Mouse (Mus musculus) spleen, adult 10 weeks (tissue): ENCODE results near the gene Vmn2r60. TPM values are rescaled to one million over a fixed set of nuclear protein-coding genes. Genes with fewer than 3 reads are reported as not detected.

Experiments
- polyA plus RNA-seq: library from polyadenylated mRNA; stranded (reverse); fragments of 350-450 nt; fragmentation: Illumina TruSeq; extraction: RNeasy Lipid Tissue Mini Kit (QIAGEN cat#74804); gene quantifications from one replicate; pipeline ENCODE4 v1.2.3, GENCODE M21; 2015; ENCODE audit warnings: low replicate concordance; ENCODE audit not compliant: insufficient read depth

Gene Vmn2r60
- not detected for polyA plus RNA-seq

DNA sequence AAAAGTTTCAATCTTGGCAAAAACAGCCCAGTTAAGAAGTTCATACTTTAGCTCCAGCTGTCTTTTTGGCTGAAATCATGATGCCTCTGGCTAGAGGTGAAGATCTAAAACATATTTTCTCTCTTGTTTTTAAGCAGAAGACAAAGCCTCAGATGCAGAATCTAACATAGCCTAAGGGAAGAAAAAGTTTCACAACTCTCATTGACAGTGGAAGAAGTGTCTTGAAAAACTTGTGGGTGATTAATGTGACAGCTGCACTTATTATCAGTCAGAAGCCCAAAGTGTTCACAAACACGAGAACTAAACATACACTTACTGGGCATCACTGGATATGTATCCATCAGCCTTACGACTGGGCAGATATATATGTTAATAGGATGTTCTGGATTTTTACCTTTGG is at the start of gene Vmn2r60:
TSS of gene Vmn2r60 (plus strand) at position 301 of the 400 bp plus-strand sequence.

DNA sequence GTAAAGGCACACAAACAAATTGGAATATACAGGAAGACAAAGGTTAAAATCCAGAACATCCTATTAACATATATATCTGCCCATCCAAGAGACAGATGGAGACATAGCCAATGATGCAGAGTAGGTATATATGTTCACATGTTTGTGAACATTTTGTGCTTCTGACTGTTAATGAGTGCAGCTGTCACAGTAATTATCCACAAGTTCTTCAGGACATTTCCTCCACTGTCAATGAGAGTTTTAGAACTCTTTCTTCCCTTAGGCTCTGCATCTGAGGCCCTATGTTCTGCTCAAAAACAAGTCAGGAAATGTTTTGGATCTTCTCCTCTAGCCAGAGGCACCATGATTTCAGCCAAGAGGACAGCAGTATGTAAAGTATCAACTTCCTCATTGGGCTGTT is 48.6 kb upstream of the Vmn2r60 start, which contains the start of gene Vmn2r59:
TSS of gene Vmn2r59 (minus strand) at position 101 of the 400 bp plus-strand sequence.

Other genes with a start within 250 kb of the Vmn2r60 start
- gene Vmn2r58, start 235.1 kb upstream of the Vmn2r60 start, polyA plus RNA-seq: not detected
- gene Vmn2r59, start 48.7 kb upstream of the Vmn2r60 start, polyA plus RNA-seq: not detected
- not detected for gene Vmn2r61, start 152.3 kb downstream of the Vmn2r60 start, polyA plus RNA-seq